Comparison of ENCODE assay signal across 8 mouse cellular contexts in genomic region chr16:16896382-16897055, GRCm38 (mm10). TPM values are rescaled to one million over a fixed set of nuclear protein-coding genes. Genes with fewer than 3 reads are reported as not detected.
DNase-seq lines count a peak whose midpoint lies in the region; ATAC-seq and TF ChIP-seq lines count a peak whose summit lies in the region.

Gene Ppm1f, plus strand, starts transcription at chr16:16896469.

- peak within 1 kb of the TSS; percentile 84 for H3K4me2 ChIP-seq in forebrain, embryonic 12.5 days
- peak within 1 kb of the TSS; percentile 84 for H3K4me2 ChIP-seq in heart, postnatal 0 days (ENCODE audit: low read depth, low read length)
- H3K4me2 ChIP-seq in liver, embryonic 16.5 days (ENCODE audit: low read depth, low read length), result peak within 1 kb of the TSS; percentile 79
- H3K4me2 ChIP-seq in neural tube, embryonic 13.5 days, result peak within 1 kb of the TSS; percentile 76

- DNase-seq in c-Kit-positive CD71-positive TER-119-positive erythroid progenitor cells, embryonic 14.5 days (ENCODE audit: low spot score), result peak; percentile 92
- peak; percentile 85 for DNase-seq in heart, postnatal 0 days (ENCODE audit: low spot score)
- peak; percentile 96 for DNase-seq in kidney, postnatal 4 days

- peak; percentile 52 for TF ChIP-seq POLR2A in testis, adult 2 months (IDR thresholded peaks at IDR 0.05; ENCODE audit: control insufficient read depth, low read depth, low read length)

- no peak for TF ChIP-seq EP300 in heart, postnatal 0 days (IDR thresholded peaks at IDR 0.05; ENCODE audit: low read depth)

- peak within 1 kb of the TSS; percentile 85 for H3K4me3 ChIP-seq in E14TG2a.4 (replicated peaks; ENCODE audit: low read length)
- H3K4me3 ChIP-seq in forebrain, embryonic 12.5 days (replicated peaks), result peak within 1 kb of the TSS; percentile 59
- peak within 1 kb of the TSS; percentile 74 for H3K4me3 ChIP-seq in heart, postnatal 0 days (ENCODE audit: low read depth, low read length)
- H3K4me3 ChIP-seq in liver, embryonic 16.5 days (ENCODE audit: low read depth, low read length), result peak within 1 kb of the TSS; percentile 68
- peak within 1 kb of the TSS; percentile 51 for H3K4me3 ChIP-seq in neural tube, embryonic 13.5 days
- H3K4me3 ChIP-seq in testis, adult 2 months (ENCODE audit: control insufficient read depth, low read depth, low read length), result peak within 1 kb of the TSS; percentile 61

- H3K9me3 ChIP-seq in E14TG2a.4 (ENCODE audit: low read length), result no peaks in the 10 kb centered on the region
- H3K9me3 ChIP-seq in forebrain, embryonic 12.5 days, result no peaks in the 10 kb centered on the region
- H3K9me3 ChIP-seq in heart, postnatal 0 days (replicated peaks; ENCODE audit: control insufficient read depth, low read length), result no peaks in the 10 kb centered on the region
- no peaks in the 10 kb centered on the region for H3K9me3 ChIP-seq in liver, embryonic 16.5 days (replicated peaks; ENCODE audit: control insufficient read depth, low read length)
- no peaks in the 10 kb centered on the region for H3K9me3 ChIP-seq in neural tube, embryonic 13.5 days

- peaks cover 68% of the 10 kb centered on the region for H3K4me1 ChIP-seq in E14TG2a.4 (replicated peaks; ENCODE audit: low read depth, low read length)
- H3K4me1 ChIP-seq in forebrain, embryonic 12.5 days, result peaks cover 18% of the 10 kb centered on the region
- H3K4me1 ChIP-seq in heart, postnatal 0 days (ENCODE audit: control insufficient read depth, insufficient read depth), result peaks cover 5% of the 10 kb centered on the region; the same call in 1 of the 2 replicates
- H3K4me1 ChIP-seq in liver, embryonic 16.5 days (ENCODE audit: control insufficient read depth, low read depth, low read length), result peaks cover 16% of the 10 kb centered on the region
- peaks cover 32% of the 10 kb centered on the region for H3K4me1 ChIP-seq in neural tube, embryonic 13.5 days (replicated peaks)
- H3K4me1 ChIP-seq in testis, adult 2 months (ENCODE audit: control insufficient read depth, insufficient read depth, low read length), result peaks cover 2% of the 10 kb centered on the region; the same call in 1 of the 2 replicates

- peak within 1 kb of the TSS; percentile 38; the same call in 1 of the 2 replicates for H3K27ac ChIP-seq in forebrain, embryonic 12.5 days
- H3K27ac ChIP-seq in heart, postnatal 0 days (ENCODE audit: low read depth), result peak within 1 kb of the TSS; percentile 80
- H3K27ac ChIP-seq in liver, embryonic 16.5 days (ENCODE audit: low read length), result peak within 1 kb of the TSS; percentile 50
- peak within 1 kb of the TSS; percentile 35 for H3K27ac ChIP-seq in neural tube, embryonic 13.5 days (replicated peaks)
- H3K27ac ChIP-seq in testis, adult 2 months (ENCODE audit: control insufficient read depth, insufficient read depth, low read depth, low read length), result no peak within 1 kb of the TSS; the same call in 1 of the 2 replicates

- peak; percentile 95 for ATAC-seq in forebrain, embryonic 12.5 days (ENCODE audit: low FRiP score)
- ATAC-seq in heart, postnatal 0 days (ENCODE audit: insufficient read depth, low read depth), result peak; percentile 93
- peak; percentile 90 for ATAC-seq in liver, embryonic 16.5 days (ENCODE audit: low read depth)
- ATAC-seq in neural tube, embryonic 13.5 days (ENCODE audit: low read depth), result peak; percentile 93

- peak within 1 kb of the TSS; percentile 72 for H3K9ac ChIP-seq in forebrain, embryonic 12.5 days
- peak within 1 kb of the TSS; percentile 77 for H3K9ac ChIP-seq in heart, postnatal 0 days (replicated peaks; ENCODE audit: low read depth, low read length)
- peak within 1 kb of the TSS; percentile 68 for H3K9ac ChIP-seq in liver, embryonic 16.5 days (ENCODE audit: low read depth, low read length)
- H3K9ac ChIP-seq in neural tube, embryonic 13.5 days, result peak within 1 kb of the TSS; percentile 83

- no peaks in the 10 kb centered on the region for H3K27me3 ChIP-seq in E14TG2a.4 (ENCODE audit: insufficient read depth, low read length)
- H3K27me3 ChIP-seq in forebrain, embryonic 12.5 days, result no peaks in the 10 kb centered on the region
- H3K27me3 ChIP-seq in heart, postnatal 0 days (ENCODE audit: control insufficient read depth, insufficient read depth, low read length), result no peaks in the 10 kb centered on the region
- no peaks in the 10 kb centered on the region for H3K27me3 ChIP-seq in liver, embryonic 16.5 days (ENCODE audit: control insufficient read depth, insufficient read depth, low read depth, low read length)
- H3K27me3 ChIP-seq in neural tube, embryonic 13.5 days, result no peaks in the 10 kb centered on the region
- H3K27me3 ChIP-seq in testis, adult 2 months (ENCODE audit: control insufficient read depth, insufficient read depth, low read length), result no peaks in the 10 kb centered on the region

- H3K36me3 ChIP-seq in E14TG2a.4 (ENCODE audit: insufficient read depth, low read length), result peaks cover 77% of the 10 kb centered on the region
- H3K36me3 ChIP-seq in forebrain, embryonic 12.5 days (replicated peaks), result peaks cover 30% of the 10 kb centered on the region
- peaks cover 38% of the 10 kb centered on the region for H3K36me3 ChIP-seq in heart, postnatal 0 days (replicated peaks; ENCODE audit: control insufficient read depth, insufficient read depth, low read length)
- H3K36me3 ChIP-seq in liver, embryonic 16.5 days (ENCODE audit: control insufficient read depth, insufficient read depth), result peaks cover 11% of the 10 kb centered on the region
- H3K36me3 ChIP-seq in neural tube, embryonic 13.5 days, result peaks cover 31% of the 10 kb centered on the region
- no peaks in the 10 kb centered on the region; the same call in 1 of the 2 replicates for H3K36me3 ChIP-seq in testis, adult 2 months (ENCODE audit: control insufficient read depth, insufficient read depth, low read length)

- WGBS in forebrain, embryonic 12.5 days, result under 1% methylated on average over 29 of the region's 29 CpGs
- WGBS in heart, postnatal 0 days, result under 1% methylated on average over 29 of the region's 29 CpGs
- WGBS in liver, embryonic 16.5 days (ENCODE audit: insufficient replicate concordance), result under 1% methylated on average over 29 of the region's 29 CpGs
- under 1% methylated on average over 29 of the region's 29 CpGs for WGBS in neural tube, embryonic 13.5 days

- peak; percentile 55 for TF ChIP-seq CTCF in E14TG2a.4 (conservative IDR thresholded peaks at IDR 0.05; ENCODE audit: low read length)
- peak; percentile 96 for TF ChIP-seq CTCF in heart, postnatal 0 days (IDR thresholded peaks at IDR 0.05; ENCODE audit: low read depth)
- peak; percentile 86; the same call in 1 of the 2 replicates for TF ChIP-seq CTCF in testis, adult 2 months (IDR thresholded peaks at IDR 0.05; ENCODE audit: control insufficient read depth, insufficient read depth, insufficient replicate concordance, low read depth, low read length)

RNA-seq across cellular contexts. Expression of gene Ppm1f, which starts in this region (rescaled TPM):
- 30.6 and 33.3 TPM in 2 replicates for polyA plus RNA-seq in forebrain, embryonic 12.5 days (2016; fragmentation: Nextera tagmentation; extraction: Ambion mirVana)
- 26.6 and 40.4 TPM in 2 replicates for total RNA-seq in heart, postnatal 0 days (2014; rRNA removed; ENCODE audit: low replicate concordance)
- polyA plus RNA-seq in heart, postnatal 0 days (2015; fragmentation: Nextera tagmentation; extraction: Ambion mirVana), result 14.7 and 16.4 TPM in 2 replicates
- 7.5 and 8.1 TPM in 2 replicates for polyA plus RNA-seq in liver, embryonic 16.5 days (2015; fragmentation: Nextera tagmentation; extraction: Ambion mirVana)
- 22.7 and 24.7 TPM in 2 replicates for polyA plus RNA-seq in neural tube, embryonic 13.5 days (2015; fragmentation: Nextera tagmentation; extraction: Ambion mirVana)
- 25.8 and 30.2 TPM in 2 replicates for polyA plus RNA-seq in testis, adult 2 months (2012; rRNA removed)
